Mouse (Mus musculus): ENCODE measurements around the gene Gm20458.

GRCm38 (mm10) chr2:164523301-164523773, 62.6 kb downstream of the Gm20458 start:
- TF ChIP-seq POLR2A (IDR thresholded peaks at IDR 0.05; ENCODE audit: borderline replicate concordance, extremely low read depth, insufficient read depth, insufficient read length, poor library complexity, severe bottlenecking), result no peak
- no peak for TF ChIP-seq CTCF (IDR thresholded peaks at IDR 0.05; ENCODE audit: borderline replicate concordance, extremely low read depth, insufficient read depth, insufficient read length)

Measured in brain, embryonic 14.5 days (tissue).